Mouse (Mus musculus) bone marrow, adult 2 months (tissue): ENCODE results near the gene Sh2d7.

ENCODE experiments used
- CTCF ChIP-seq: fragments of 200-500 bp; IDR thresholded peaks from 2 replicates; pipeline ENCODE4 v1.5.1; 2011; ENCODE audit warnings: low read length, control low read depth; ENCODE audit not compliant: control insufficient read depth, insufficient read depth
- POLR2A ChIP-seq: fragments of 200-500 bp; IDR thresholded peaks from 2 replicates; pipeline ENCODE4 v1.6.1; 2011; ENCODE audit warnings: low read depth, mild to moderate bottlenecking, control low read depth, low read length, borderline replicate concordance; ENCODE audit not compliant: control insufficient read depth

DNA sequence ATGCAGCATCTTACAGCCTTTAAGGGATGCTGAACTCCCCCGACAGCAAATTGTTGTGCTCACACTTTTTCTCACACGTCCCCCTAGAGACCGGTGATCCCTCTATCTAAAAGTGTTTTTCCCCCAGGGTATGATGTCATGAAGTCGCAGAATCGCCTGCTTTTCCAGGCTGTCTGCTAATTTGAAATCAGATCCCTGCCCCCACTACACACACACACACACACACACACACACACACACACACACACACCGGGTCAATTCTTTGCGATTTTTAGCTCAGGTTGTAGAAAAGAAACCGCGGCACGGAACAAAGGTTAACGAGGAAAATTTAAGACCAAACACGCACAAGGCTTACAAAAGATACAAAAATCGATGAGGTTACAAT, 36.7 kb upstream of the Sh2d7 start:
- no peak for TF ChIP-seq CTCF
- TF ChIP-seq POLR2A = no peak
